Mouse (Mus musculus): ENCODE results near the gene Zfp39. TPM values are rescaled to one million over a fixed set of nuclear protein-coding genes. Genes with fewer than 3 reads are reported as not detected.

The Zfp39 gene
- polyA plus RNA-seq, 1 experiment: 1.4 TPM

- no peak for DNase-seq
- whole genome bisulfite sequencing: 77% methylated on average over 5 of the region's 5 CpGs
- Histone ChIP-seq H3K4me3 (replicated peaks; ENCODE audit: extremely low read depth, low read depth, low read length) (no peak overlapping the region), H3K4me1 (ENCODE audit: control insufficient read depth, insufficient read depth, low read length) (no peaks in the 10 kb centered on the region)
- no peak for TF ChIP-seq CTCF (IDR thresholded peaks at IDR 0.05; ENCODE audit: insufficient read depth, low read length)
- no peak for TF ChIP-seq POLR2A (IDR thresholded peaks at IDR 0.05; ENCODE audit: borderline replicate concordance, extremely low read depth, low read depth, low read length)
These were observed 40.1 kb upstream of the Zfp39 start for GRCm38 (mm10) chr11:58944136-58944535.

GRCm38 (mm10) chr11:58939088-58939439, 35.0 kb upstream of the Zfp39 start:
- Histone ChIP-seq H3K4me1 (ENCODE audit: control insufficient read depth, insufficient read depth, low read length) (peaks cover 8% of the 10 kb centered on the region), H3K4me3 (replicated peaks; ENCODE audit: extremely low read depth, low read depth, low read length) (no peak overlapping the region)
- no peak for TF ChIP-seq CTCF (IDR thresholded peaks at IDR 0.05; ENCODE audit: insufficient read depth, low read length)
- TF ChIP-seq POLR2A (IDR thresholded peaks at IDR 0.05; ENCODE audit: borderline replicate concordance, extremely low read depth, low read depth, low read length): no peak
- no peak for DNase-seq
- WGBS: 19% methylated on average over 6 of the region's 6 CpGs

GRCm38 (mm10) chr11:58938322-58939087, 34.5 kb upstream of the Zfp39 start, which contains the start of gene Rnf187:
Rnf187 (minus strand) TSS chr11:58938916.
- TF ChIP-seq CTCF (IDR thresholded peaks at IDR 0.05; ENCODE audit: insufficient read depth, low read length) (no peak), POLR2A (IDR thresholded peaks at IDR 0.05; ENCODE audit: borderline replicate concordance, extremely low read depth, low read depth, low read length) (peak; percentile 94)

GRCm38 (mm10) chr11:58937909-58938308, 33.9 kb upstream of the Zfp39 start:
- Histone ChIP-seq H3K4me1 (ENCODE audit: control insufficient read depth, insufficient read depth, low read length) (peaks cover 8% of the 10 kb centered on the region), H3K4me3 (replicated peaks; ENCODE audit: extremely low read depth, low read depth, low read length) (peak overlapping the region; percentile 85)
- 2% methylated on average over 13 of the region's 13 CpGs for WGBS
- no peak for DNase-seq
- TF ChIP-seq CTCF (IDR thresholded peaks at IDR 0.05; ENCODE audit: insufficient read depth, low read length): no peak
- TF ChIP-seq POLR2A (IDR thresholded peaks at IDR 0.05; ENCODE audit: borderline replicate concordance, extremely low read depth, low read depth, low read length): no peak

More at GRCm38 (mm10) chr11:58938322-58939087, 34.5 kb upstream of the Zfp39 start, which contains the start of gene Rnf187:
- under 1% methylated on average over 94 of the region's 95 CpGs for WGBS
- H3K4me3 ChIP-seq (replicated peaks; ENCODE audit: extremely low read depth, low read depth, low read length): peak within 1 kb of the TSS; percentile 85
- peak; percentile 90 for DNase-seq
- H3K4me1 ChIP-seq (ENCODE audit: control insufficient read depth, insufficient read depth, low read length): peaks cover 8% of the 10 kb centered on the region

GRCm38 (mm10) chr11:58931576-58931975, 27.6 kb upstream of the Zfp39 start:
- WGBS: 53% methylated on average over 4 of the region's 4 CpGs
- no peaks in the 10 kb centered on the region for H3K4me1 ChIP-seq (ENCODE audit: control insufficient read depth, insufficient read depth, low read length)
- no peak for DNase-seq
- no peak overlapping the region for H3K4me3 ChIP-seq (replicated peaks; ENCODE audit: extremely low read depth, low read depth, low read length)
- TF ChIP-seq CTCF (IDR thresholded peaks at IDR 0.05; ENCODE audit: insufficient read depth, low read length) (no peak), POLR2A (IDR thresholded peaks at IDR 0.05; ENCODE audit: borderline replicate concordance, extremely low read depth, low read depth, low read length) (no peak)

- no peak overlapping the region for H3K4me3 ChIP-seq (replicated peaks; ENCODE audit: extremely low read depth, low read depth, low read length)
- H3K4me1 ChIP-seq (ENCODE audit: control insufficient read depth, insufficient read depth, low read length): no peaks in the 10 kb centered on the region
- no peak for TF ChIP-seq POLR2A (IDR thresholded peaks at IDR 0.05; ENCODE audit: borderline replicate concordance, extremely low read depth, low read depth, low read length)
- no peak for TF ChIP-seq CTCF (IDR thresholded peaks at IDR 0.05; ENCODE audit: insufficient read depth, low read length)
- no peak for DNase-seq
- 97% methylated on average over 3 of the region's 3 CpGs for WGBS
These were observed 26.2 kb upstream of the Zfp39 start for GRCm38 (mm10) chr11:58930254-58930653.

- TF ChIP-seq CTCF (IDR thresholded peaks at IDR 0.05; ENCODE audit: insufficient read depth, low read length): no peak
- no peak for TF ChIP-seq POLR2A (IDR thresholded peaks at IDR 0.05; ENCODE audit: borderline replicate concordance, extremely low read depth, low read depth, low read length)
- 49% methylated on average over 3 of the region's 3 CpGs for WGBS
- DNase-seq: no peak
- Histone ChIP-seq H3K4me1 (ENCODE audit: control insufficient read depth, insufficient read depth, low read length) (no peaks in the 10 kb centered on the region), H3K4me3 (replicated peaks; ENCODE audit: extremely low read depth, low read depth, low read length) (no peak overlapping the region)
These were observed 25.6 kb upstream of the Zfp39 start for GRCm38 (mm10) chr11:58929641-58930040.

GRCm38 (mm10) chr11:58929055-58929454, 25.0 kb upstream of the Zfp39 start:
- Histone ChIP-seq H3K4me3 (replicated peaks; ENCODE audit: extremely low read depth, low read depth, low read length) (no peak overlapping the region), H3K4me1 (ENCODE audit: control insufficient read depth, insufficient read depth, low read length) (no peaks in the 10 kb centered on the region)
- no peak for TF ChIP-seq POLR2A (IDR thresholded peaks at IDR 0.05; ENCODE audit: borderline replicate concordance, extremely low read depth, low read depth, low read length)
- WGBS: 67% methylated on average over 4 of the region's 4 CpGs
- no peak for DNase-seq

GRCm38 (mm10) chr11:58927790-58928651, 24.0 kb upstream of the Zfp39 start:
- 4% methylated on average over 20 of the region's 20 CpGs for WGBS
- TF ChIP-seq CTCF (IDR thresholded peaks at IDR 0.05; ENCODE audit: insufficient read depth, low read length): peak; percentile 58
- TF ChIP-seq POLR2A (IDR thresholded peaks at IDR 0.05; ENCODE audit: borderline replicate concordance, extremely low read depth, low read depth, low read length): peak; percentile 51; the same call in 1 of the 2 replicates
- DNase-seq: peak; percentile 64
- H3K4me3 ChIP-seq (replicated peaks; ENCODE audit: extremely low read depth, low read depth, low read length): peak overlapping the region; percentile 53
- no peaks in the 10 kb centered on the region for H3K4me1 ChIP-seq (ENCODE audit: control insufficient read depth, insufficient read depth, low read length)
